Mouse (Mus musculus) cerebellum, adult 2 months (tissue): ENCODE measurements around the gene Tmprss7. TPM values are rescaled to one million over a fixed set of nuclear protein-coding genes. Genes with fewer than 3 reads are reported as not detected.

ENCODE experiments used
- DNase-seq, 2 experiments: peaks; one replicate each; pipeline ENCODE4 v3.0.0; 2021
- H3K27ac ChIP-seq: fragments of 200-500 bp; 2 replicates; pipeline ENCODE4 v1.5.1; 2012; ENCODE audit warnings: low read length, control low read depth, inconsistent platforms; ENCODE audit not compliant: insufficient read depth
- H3K27me3 ChIP-seq: fragments of 200-500 bp; 2 replicates; pipeline ENCODE4 v1.6.1; 2012; ENCODE audit warnings: inconsistent platforms, mild to moderate bottlenecking, low read length, moderate library complexity; ENCODE audit not compliant: control insufficient read depth, insufficient read depth
- H3K4me1 ChIP-seq: fragments of 200-500 bp; 2 replicates; pipeline ENCODE4 v1.6.1; 2011; ENCODE audit warnings: low read length; ENCODE audit not compliant: control insufficient read depth, insufficient read depth
- H3K4me3 ChIP-seq: fragments of 200-500 bp; replicated peaks from 2 replicates; pipeline ENCODE3; 2011; ENCODE audit warnings: mild to moderate bottlenecking, low read depth, low read length, control low read depth; ENCODE audit not compliant: insufficient read depth
- CTCF ChIP-seq: fragments of 200-500 bp; IDR thresholded peaks from 2 replicates; pipeline ENCODE4 v1.5.1; 2011; ENCODE audit warnings: low read depth, mild to moderate bottlenecking, control low read depth, low read length, moderate library complexity, borderline replicate concordance; ENCODE audit not compliant: insufficient read depth
- POLR2A ChIP-seq: fragments of 200-500 bp; IDR thresholded peaks from 2 replicates; pipeline ENCODE4 v1.6.1; 2011; ENCODE audit warnings: low read length, control low read depth, borderline replicate concordance; ENCODE audit not compliant: insufficient read depth
- WGBS: fragments of 180-500 bp; shearing (Covaris S2); methylation state at CpG from one replicate; pipeline ENCODE4 v1.1.7; 2018; 5-methylcytosine and 5-hydroxymethylcytosine counted together
- polyA plus RNA-seq: library from polyadenylated mRNA; depleted of rRNA; stranded (reverse); fragments of >200 nt; gene quantifications from 2 replicates; pipeline ENCODE4 v1.2.3, GENCODE M21; 2012

The Tmprss7 gene
- polyA plus RNA-seq, 1 experiment, result 2.5 TPM

GRCm38 (mm10) chr16:45640070-45640762 is 53.2 kb downstream of the Tmprss7 start:
- Histone ChIP-seq H3K4me3 (no peak overlapping the region), H3K4me1 (no peaks in the 10 kb centered on the region; the same call in 1 of the 2 replicates), H3K27me3 (no peaks in the 10 kb centered on the region), H3K27ac (no peak overlapping the region)
- no peak for DNase-seq
- 86% methylated on average over 10 of the region's 10 CpGs for WGBS
- TF ChIP-seq POLR2A (no peak), CTCF (no peak)

- no peak for TF ChIP-seq POLR2A
- TF ChIP-seq CTCF, result no peak
- H3K27me3 ChIP-seq, result no peaks in the 10 kb centered on the region
- no peaks in the 10 kb centered on the region for H3K4me1 ChIP-seq
- DNase-seq, result no peak
- WGBS, result 88% methylated on average over 2 of the region's 2 CpGs
- H3K27ac ChIP-seq, result no peak overlapping the region
- H3K4me3 ChIP-seq, result no peak overlapping the region
These were observed 57.6 kb downstream of the Tmprss7 start for GRCm38 (mm10) chr16:45635826-45636225.

GRCm38 (mm10) chr16:45632420-45632819 is 61.0 kb downstream of the Tmprss7 start:
- WGBS, result 85% methylated on average over 4 of the region's 4 CpGs
- no peaks in the 10 kb centered on the region for H3K4me1 ChIP-seq
- no peak overlapping the region for H3K4me3 ChIP-seq
- H3K27me3 ChIP-seq, result no peaks in the 10 kb centered on the region
- H3K27ac ChIP-seq, result no peak overlapping the region
- TF ChIP-seq POLR2A (no peak), CTCF (no peak)
- DNase-seq, result no peak

GRCm38 (mm10) chr16:45630347-45630960 is 63.0 kb downstream of the Tmprss7 start:
- peak; percentile 66 to 69 for DNase-seq
- Histone ChIP-seq H3K27me3 (no peaks in the 10 kb centered on the region), H3K4me1 (no peaks in the 10 kb centered on the region), H3K4me3 (no peak overlapping the region), H3K27ac (no peak overlapping the region)
- 59% methylated on average over 5 of the region's 5 CpGs for WGBS
- TF ChIP-seq POLR2A (no peak), CTCF (peak; percentile 82)

GRCm38 (mm10) chr16:45629497-45630105 is 63.9 kb downstream of the Tmprss7 start:
- DNase-seq, result peak; percentile 23 to 45
- Histone ChIP-seq H3K27me3 (no peaks in the 10 kb centered on the region), H3K4me3 (no peak overlapping the region), H3K4me1 (no peaks in the 10 kb centered on the region), H3K27ac (no peak overlapping the region)
- no peak for TF ChIP-seq POLR2A
- TF ChIP-seq CTCF, result no peak
- 26% methylated on average over 8 of the region's 8 CpGs for WGBS

GRCm38 (mm10) chr16:45625342-45625741 is 68.1 kb downstream of the Tmprss7 start:
- Histone ChIP-seq H3K4me3 (no peak overlapping the region), H3K27ac (no peak overlapping the region), H3K27me3 (no peaks in the 10 kb centered on the region), H3K4me1 (no peaks in the 10 kb centered on the region)
- WGBS, result 76% methylated on average over 2 of the region's 2 CpGs
- TF ChIP-seq CTCF, result no peak
- no peak for TF ChIP-seq POLR2A
- DNase-seq, result no peak

GRCm38 (mm10) chr16:45624791-45625190 is 68.7 kb downstream of the Tmprss7 start:
- WGBS, result 91% methylated on average over 2 of the region's 2 CpGs
- Histone ChIP-seq H3K4me1 (no peaks in the 10 kb centered on the region), H3K27ac (no peak overlapping the region), H3K27me3 (no peaks in the 10 kb centered on the region), H3K4me3 (no peak overlapping the region)
- TF ChIP-seq CTCF, result no peak
- no peak for TF ChIP-seq POLR2A
- no peak for DNase-seq

- no peak for TF ChIP-seq POLR2A
- no peak for TF ChIP-seq CTCF
- Histone ChIP-seq H3K27me3 (no peaks in the 10 kb centered on the region), H3K4me1 (no peaks in the 10 kb centered on the region), H3K27ac (no peak overlapping the region), H3K4me3 (no peak overlapping the region)
- no peak for DNase-seq
- WGBS, result 94% methylated on average over 4 of the region's 4 CpGs
These were observed 70.2 kb downstream of the Tmprss7 start for GRCm38 (mm10) chr16:45623230-45623629.
